Mouse (Mus musculus): ENCODE measurements around the gene Kat2b. TPM values are rescaled to one million over a fixed set of nuclear protein-coding genes. Genes with fewer than 3 reads are reported as not detected.

Gene Kat2b
- polyA plus RNA-seq, 1 experiment from 2014 or later, result 9.8 TPM

DNA sequence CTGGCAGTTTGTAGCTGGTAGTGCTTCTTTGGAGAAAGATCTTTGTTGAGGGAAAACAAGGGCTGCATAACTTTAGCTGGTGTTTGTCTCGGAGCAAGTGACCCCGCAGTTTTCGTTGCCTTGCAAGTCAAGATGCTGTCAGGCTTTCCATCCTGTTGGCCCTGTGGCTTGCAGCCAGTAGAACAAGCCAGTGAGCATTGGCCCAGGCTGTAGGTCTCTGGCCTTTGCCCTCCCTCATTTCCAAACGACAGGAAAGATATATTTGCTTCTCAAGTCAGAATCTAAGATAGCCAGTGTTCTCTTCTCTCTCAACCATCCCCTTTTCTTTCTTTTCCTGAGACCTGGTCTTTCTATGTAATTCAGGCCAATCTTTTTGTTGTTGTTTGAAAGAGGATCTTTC, 60.8 kb downstream of the Kat2b start:
- DNase-seq (ENCODE audit: low spot score), result no peak
- no peaks in the 10 kb centered on the region for H3K9me3 ChIP-seq (ENCODE audit: low read length)
- TF ChIP-seq EP300 (IDR thresholded peaks at IDR 0.05), result no peak
- TF ChIP-seq CTCF (IDR thresholded peaks at IDR 0.05), result no peak
- 77% methylated on average over 4 of the region's 4 CpGs for WGBS
- no peak for ATAC-seq
- H3K4me3 ChIP-seq (ENCODE audit: low read depth, low read length), result no peak overlapping the region
- no peaks in the 10 kb centered on the region for H3K27me3 ChIP-seq (replicated peaks; ENCODE audit: insufficient read depth, low read length)
- no peak overlapping the region for H3K4me2 ChIP-seq (replicated peaks; ENCODE audit: low read depth, low read length)
- H3K4me1 ChIP-seq (ENCODE audit: insufficient read depth, low read depth, low read length), result no peaks in the 10 kb centered on the region
- no peak overlapping the region for H3K9ac ChIP-seq (replicated peaks; ENCODE audit: low read depth)
- no peak overlapping the region for H3K27ac ChIP-seq (ENCODE audit: low read length)
- 0 out of 2 replicates have a peak, but pooled peaks cover under 1% of the 10 kb centered on the region for H3K36me3 ChIP-seq (ENCODE audit: insufficient read depth, low read length)

DNA sequence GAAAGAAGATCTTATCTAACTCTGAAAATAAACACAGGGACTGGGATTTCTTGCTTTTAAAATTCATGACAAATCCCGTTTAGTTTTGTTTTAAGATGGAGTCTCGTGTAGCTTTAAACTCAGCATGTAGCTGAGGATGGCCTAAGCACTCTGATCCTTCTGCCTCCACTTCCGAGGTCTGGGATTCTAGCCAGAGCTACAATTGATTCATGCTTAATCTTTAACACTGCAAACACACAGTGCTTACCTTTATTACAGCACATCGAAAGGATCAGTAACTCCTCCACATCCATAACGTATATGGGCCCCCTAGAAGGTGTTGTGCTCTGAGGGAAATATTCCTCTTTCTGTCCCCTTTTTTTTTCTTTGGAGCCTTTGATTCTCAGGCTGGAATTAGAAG, 61.5 kb downstream of the Kat2b start:
- 53% methylated on average over 5 of the region's 5 CpGs for WGBS
- no peaks in the 10 kb centered on the region for H3K9me3 ChIP-seq (ENCODE audit: low read length)
- DNase-seq (ENCODE audit: low spot score), result no peak

DNA sequence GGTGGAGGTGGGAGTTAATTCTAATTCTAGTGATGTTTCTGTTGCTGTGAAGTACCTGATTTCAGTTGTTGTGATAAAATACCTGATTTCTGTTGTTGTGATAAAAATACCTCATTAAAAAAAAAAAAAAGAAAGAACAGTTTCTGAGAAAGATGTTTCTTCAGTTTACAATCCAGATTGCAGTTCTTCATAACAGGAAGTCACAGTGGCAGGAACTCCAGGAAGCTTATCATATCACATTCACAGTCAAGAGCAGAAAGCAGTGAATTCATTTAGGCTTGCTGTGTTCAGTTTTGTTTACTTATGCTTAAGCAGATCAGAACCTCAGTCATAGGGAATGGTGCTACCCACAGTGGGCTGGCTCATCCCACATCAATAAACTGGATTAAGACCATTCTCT, 64.7 kb downstream of the Kat2b start:
- H3K9me3 ChIP-seq (ENCODE audit: low read length), result no peaks in the 10 kb centered on the region
- TF ChIP-seq EP300 (IDR thresholded peaks at IDR 0.05), result no peak
- no peak for TF ChIP-seq CTCF (IDR thresholded peaks at IDR 0.05)
- 0 out of 2 replicates have a peak, but pooled peaks cover 6% of the 10 kb centered on the region for H3K36me3 ChIP-seq (ENCODE audit: insufficient read depth, low read length)
- H3K4me1 ChIP-seq (ENCODE audit: insufficient read depth, low read depth, low read length), result no peaks in the 10 kb centered on the region
- no peaks in the 10 kb centered on the region for H3K27me3 ChIP-seq (replicated peaks; ENCODE audit: insufficient read depth, low read length)
- H3K4me3 ChIP-seq (ENCODE audit: low read depth, low read length), result no peak overlapping the region
- no peak overlapping the region for H3K4me2 ChIP-seq (replicated peaks; ENCODE audit: low read depth, low read length)
- ATAC-seq (no peak), DNase-seq (ENCODE audit: low spot score) (no peak)
- H3K27ac ChIP-seq (ENCODE audit: low read length), result no peak overlapping the region
- H3K9ac ChIP-seq (replicated peaks; ENCODE audit: low read depth), result no peak overlapping the region

More for the DNA sequence above, 61.5 kb downstream of the Kat2b start:
- Histone ChIP-seq H3K4me2 (replicated peaks; ENCODE audit: low read depth, low read length) (no peak overlapping the region), H3K27ac (ENCODE audit: low read length) (no peak overlapping the region), H3K36me3 (ENCODE audit: insufficient read depth, low read length) (0 out of 2 replicates have a peak, but pooled peaks cover 6% of the 10 kb centered on the region), H3K4me3 (ENCODE audit: low read depth, low read length) (no peak overlapping the region), H3K9ac (replicated peaks; ENCODE audit: low read depth) (no peak overlapping the region), H3K27me3 (replicated peaks; ENCODE audit: insufficient read depth, low read length) (no peaks in the 10 kb centered on the region), H3K4me1 (ENCODE audit: insufficient read depth, low read depth, low read length) (no peaks in the 10 kb centered on the region)
- TF ChIP-seq EP300 (IDR thresholded peaks at IDR 0.05) (no peak), CTCF (IDR thresholded peaks at IDR 0.05) (no peak)
- ATAC-seq, result no peak

DNA sequence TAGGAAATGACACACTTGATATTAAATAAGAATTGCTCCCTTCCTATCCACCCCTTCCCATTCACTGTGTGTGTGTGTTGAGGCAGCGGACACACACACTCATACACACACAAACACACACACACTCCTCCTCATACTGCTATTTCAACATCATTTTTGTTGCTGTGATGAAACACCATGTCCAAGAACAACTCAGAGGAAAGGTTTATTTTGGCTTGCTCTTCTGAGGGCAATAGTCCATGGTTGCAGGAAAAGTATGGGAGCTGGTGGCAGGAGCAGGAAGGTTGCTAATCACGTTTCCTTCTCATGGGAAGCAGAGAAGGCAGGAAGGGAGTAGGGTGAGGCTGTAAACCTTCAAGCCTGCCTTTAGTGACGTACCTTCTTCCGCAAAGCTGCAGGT, 76.7 kb downstream of the Kat2b start:
- Histone ChIP-seq H3K27ac (ENCODE audit: low read length) (no peak overlapping the region), H3K27me3 (replicated peaks; ENCODE audit: insufficient read depth, low read length) (no peaks in the 10 kb centered on the region), H3K4me3 (ENCODE audit: low read depth, low read length) (no peak overlapping the region), H3K9me3 (ENCODE audit: low read length) (no peaks in the 10 kb centered on the region), H3K4me1 (ENCODE audit: insufficient read depth, low read depth, low read length) (no peaks in the 10 kb centered on the region), H3K36me3 (ENCODE audit: insufficient read depth, low read length) (peaks cover 18% of the 10 kb centered on the region; the same call in 1 of the 2 replicates), H3K9ac (replicated peaks; ENCODE audit: low read depth) (no peak overlapping the region), H3K4me2 (replicated peaks; ENCODE audit: low read depth, low read length) (no peak overlapping the region)
- DNase-seq (ENCODE audit: low spot score), result no peak
- no peak for ATAC-seq
- WGBS, result 75% methylated on average over 4 of the region's 4 CpGs
- TF ChIP-seq CTCF (IDR thresholded peaks at IDR 0.05), result no peak
- TF ChIP-seq EP300 (IDR thresholded peaks at IDR 0.05), result no peak

DNA sequence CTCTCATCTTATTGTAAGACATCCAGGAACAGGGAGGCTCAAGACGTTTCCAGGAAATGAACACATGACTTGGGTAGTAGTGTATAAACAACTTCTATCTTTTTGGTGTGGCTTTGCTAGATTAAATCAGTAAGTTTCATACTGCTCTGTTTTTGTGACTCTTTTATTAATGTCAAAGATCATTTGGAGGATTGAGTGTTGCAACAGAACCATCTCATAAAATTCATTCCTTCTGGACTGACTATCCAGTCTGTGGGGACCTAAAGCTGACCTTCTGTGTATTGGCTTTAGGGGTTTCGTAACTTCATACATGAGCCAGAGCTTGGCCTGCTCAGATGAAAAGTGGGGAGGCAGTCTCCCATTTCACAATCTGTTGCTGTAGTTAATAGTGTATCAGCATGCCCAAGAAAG, 83.6 kb downstream of the Kat2b start:
- no peaks in the 10 kb centered on the region for H3K27me3 ChIP-seq (replicated peaks; ENCODE audit: insufficient read depth, low read length)
- H3K9ac ChIP-seq (replicated peaks; ENCODE audit: low read depth), result no peak overlapping the region
- peaks cover 27% of the 10 kb centered on the region for H3K36me3 ChIP-seq (ENCODE audit: insufficient read depth, low read length)
- H3K9me3 ChIP-seq (ENCODE audit: low read length), result no peaks in the 10 kb centered on the region
- TF ChIP-seq EP300 (IDR thresholded peaks at IDR 0.05) (no peak; the same call in 1 of the 2 replicates), CTCF (IDR thresholded peaks at IDR 0.05) (no peak)
- no peak overlapping the region for H3K27ac ChIP-seq (ENCODE audit: low read length)
- H3K4me1 ChIP-seq (ENCODE audit: insufficient read depth, low read depth, low read length), result no peaks in the 10 kb centered on the region
- DNase-seq (ENCODE audit: low spot score) (peak; percentile 85), ATAC-seq (peak; percentile 93)
- no peak overlapping the region for H3K4me2 ChIP-seq (replicated peaks; ENCODE audit: low read depth, low read length)
- H3K4me3 ChIP-seq (ENCODE audit: low read depth, low read length), result no peak overlapping the region
- 53% methylated on average over 2 of the region's 2 CpGs for WGBS

DNA sequence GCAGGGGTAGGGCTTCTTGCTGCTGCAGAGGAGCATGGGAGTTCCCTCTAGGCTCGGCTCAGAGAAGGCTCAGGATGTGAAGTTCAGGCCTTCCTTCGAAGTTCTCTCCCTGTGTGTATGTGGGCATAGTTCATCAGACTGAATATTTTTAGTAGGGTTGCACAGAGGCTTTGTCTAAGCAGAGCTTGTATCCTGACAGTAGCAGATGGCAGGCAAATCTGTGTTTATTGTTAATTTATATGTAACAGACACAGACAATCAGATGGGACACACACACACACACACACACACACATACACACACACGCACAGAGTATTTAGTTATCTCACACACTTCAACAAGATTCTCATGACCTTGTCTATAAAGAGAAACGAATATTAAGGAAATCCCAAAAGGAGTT, 87.9 kb downstream of the Kat2b start:
- DNase-seq (ENCODE audit: low spot score) (no peak), ATAC-seq (no peak)
- H3K4me2 ChIP-seq (replicated peaks; ENCODE audit: low read depth, low read length), result no peak overlapping the region
- H3K4me3 ChIP-seq (ENCODE audit: low read depth, low read length), result no peak overlapping the region
- H3K27me3 ChIP-seq (replicated peaks; ENCODE audit: insufficient read depth, low read length), result no peaks in the 10 kb centered on the region
- peaks cover 15% of the 10 kb centered on the region for H3K36me3 ChIP-seq (ENCODE audit: insufficient read depth, low read length)
- H3K27ac ChIP-seq (ENCODE audit: low read length), result no peak overlapping the region
- H3K9me3 ChIP-seq (ENCODE audit: low read length), result no peaks in the 10 kb centered on the region
- no peak overlapping the region for H3K9ac ChIP-seq (replicated peaks; ENCODE audit: low read depth)
- H3K4me1 ChIP-seq (ENCODE audit: insufficient read depth, low read depth, low read length), result no peaks in the 10 kb centered on the region
- TF ChIP-seq CTCF (IDR thresholded peaks at IDR 0.05) (no peak), EP300 (IDR thresholded peaks at IDR 0.05) (no peak)
- WGBS, result 86% methylated on average over 4 of the region's 4 CpGs

DNA sequence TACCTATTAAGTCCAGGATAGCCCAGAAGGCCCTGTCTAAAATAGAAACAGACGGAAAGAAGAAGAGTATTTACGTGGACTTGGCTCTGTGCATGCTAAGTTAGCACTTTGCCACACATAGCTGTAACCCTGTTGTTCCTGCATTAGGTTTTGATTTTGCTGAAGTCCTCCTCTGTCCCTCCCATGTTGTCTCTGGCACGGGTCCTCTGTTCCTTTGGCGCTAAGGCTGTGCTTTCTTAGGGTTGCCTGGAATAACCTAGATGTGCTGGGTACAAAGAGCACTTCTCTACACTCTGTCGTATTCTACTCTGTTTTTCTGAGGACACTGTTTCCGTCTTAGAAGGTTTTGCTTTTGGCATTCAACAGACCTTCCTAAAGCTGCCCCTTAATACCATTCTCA, 88.4 kb downstream of the Kat2b start:
- DNase-seq (ENCODE audit: low spot score) (no peak), ATAC-seq (no peak)
- H3K4me3 ChIP-seq (ENCODE audit: low read depth, low read length), result no peak overlapping the region
- H3K27ac ChIP-seq (ENCODE audit: low read length), result no peak overlapping the region
- no peak overlapping the region for H3K9ac ChIP-seq (replicated peaks; ENCODE audit: low read depth)
- 87% methylated on average over 6 of the region's 6 CpGs for WGBS
- no peak for TF ChIP-seq CTCF (IDR thresholded peaks at IDR 0.05)
- no peak for TF ChIP-seq EP300 (IDR thresholded peaks at IDR 0.05)
- peaks cover 15% of the 10 kb centered on the region for H3K36me3 ChIP-seq (ENCODE audit: insufficient read depth, low read length)
- H3K4me1 ChIP-seq (ENCODE audit: insufficient read depth, low read depth, low read length), result no peaks in the 10 kb centered on the region
- H3K4me2 ChIP-seq (replicated peaks; ENCODE audit: low read depth, low read length), result no peak overlapping the region
- H3K9me3 ChIP-seq (ENCODE audit: low read length), result no peaks in the 10 kb centered on the region
- no peaks in the 10 kb centered on the region for H3K27me3 ChIP-seq (replicated peaks; ENCODE audit: insufficient read depth, low read length)

Measured in lung, postnatal 0 days (tissue).